Mouse (Mus musculus) neural tube, embryonic 14.5 days (tissue): ENCODE data around the gene Ccdc87. TPM values are rescaled to one million over a fixed set of nuclear protein-coding genes. Genes with fewer than 3 reads are reported as not detected.

Experiments
- polyA plus RNA-seq: library from polyadenylated mRNA; unstranded; fragments of >200 nt; fragmentation: Nextera tagmentation; extraction: Ambion mirVana; gene quantifications from 2 replicates; pipeline ENCODE4 v1.2.1, GENCODE M21; 2014

Ccdc87 gene
- polyA plus RNA-seq, 1 experiment from 2014 or later = 0.58 TPM

Other genes with a start within 250 kb of the Ccdc87 start
- 14.3 and 16.9 TPM in 2 replicates for gene Lrfn4, start 223.7 kb upstream of the Ccdc87 start, polyA plus RNA-seq
- gene Rce1, start 213.7 kb upstream of the Ccdc87 start, polyA plus RNA-seq = 45.2 and 47.8 TPM in 2 replicates
- gene Gm960, start 140.7 kb upstream of the Ccdc87 start, polyA plus RNA-seq = 7.1 and 8.5 TPM in 2 replicates
- gene Sptbn2, start 128.2 kb upstream of the Ccdc87 start, polyA plus RNA-seq = 34.7 and 44.2 TPM in 2 replicates
- 157 and 158 TPM in 2 replicates for gene Rbm4b, start 82.9 kb upstream of the Ccdc87 start, polyA plus RNA-seq
- gene Rbm4, start 45.5 kb upstream of the Ccdc87 start, polyA plus RNA-seq = 81.1 and 95.9 TPM in 2 replicates
- gene Gm21992, start 27.8 kb upstream of the Ccdc87 start, polyA plus RNA-seq = 13.4 and 21.0 TPM in 2 replicates
- gene Rbm14, start 27.7 kb upstream of the Ccdc87 start, polyA plus RNA-seq = 54.6 and 61.1 TPM in 2 replicates
- gene Ccs, start within 50 bp of the Ccdc87 start, polyA plus RNA-seq = 36.4 and 38.1 TPM in 2 replicates
- 75.8 and 76.9 TPM in 2 replicates for gene Ctsf, start 15.8 kb downstream of the Ccdc87 start, polyA plus RNA-seq
- 2.2 and 2.8 TPM in 2 replicates for gene Actn3, start 38.5 kb downstream of the Ccdc87 start, polyA plus RNA-seq
- 19.1 and 19.4 TPM in 2 replicates for gene Zdhhc24, start 39.3 kb downstream of the Ccdc87 start, polyA plus RNA-seq
- 7.8 and 10.8 TPM in 2 replicates for gene Bbs1, start 67.3 kb downstream of the Ccdc87 start, polyA plus RNA-seq
- 75.9 and 95.2 TPM in 2 replicates for gene Dpp3, start 88.9 kb downstream of the Ccdc87 start, polyA plus RNA-seq
- 10.4 and 16.5 TPM in 2 replicates for gene Peli3, start 103.8 kb downstream of the Ccdc87 start, polyA plus RNA-seq
- 111 and 119 TPM in 2 replicates for gene Mrpl11, start 122.8 kb downstream of the Ccdc87 start, polyA plus RNA-seq
- 0.35 and 0.48 TPM in 2 replicates for gene Npas4, start 150.9 kb downstream of the Ccdc87 start, polyA plus RNA-seq
- 11.5 and 12.2 TPM in 2 replicates for gene Slc29a2, start 184.5 kb downstream of the Ccdc87 start, polyA plus RNA-seq
- 92.5 and 108 TPM in 2 replicates for gene B4gat1, start 199.5 kb downstream of the Ccdc87 start, polyA plus RNA-seq
- gene AC124502.3, start 199.5 kb downstream of the Ccdc87 start, polyA plus RNA-seq = 2.1 and 3.0 TPM in 2 replicates
- 21.4 and 34.1 TPM in 2 replicates for gene Brms1, start 202.0 kb downstream of the Ccdc87 start, polyA plus RNA-seq
- gene Rin1, start 211.1 kb downstream of the Ccdc87 start, polyA plus RNA-seq = 0.62 and 0.86 TPM in 2 replicates
- 6.3 and 26.4 TPM in 2 replicates for gene Cd248, start 228.7 kb downstream of the Ccdc87 start, polyA plus RNA-seq
- 19.8 and 23.7 TPM in 2 replicates for gene Tmem151a, start 246.2 kb downstream of the Ccdc87 start, polyA plus RNA-seq
- gene Yif1a, start 249.2 kb downstream of the Ccdc87 start, polyA plus RNA-seq = 62.2 and 63.5 TPM in 2 replicates